Mouse (Mus musculus) lung, embryonic 16.5 days (tissue): ENCODE results near the gene Klhl33. TPM values are rescaled to one million over a fixed set of nuclear protein-coding genes. Genes with fewer than 3 reads are reported as not detected.
"Not testable (repeated sequence)": the region's sequence is repeated elsewhere in the genome, so short reads cannot be mapped to it uniquely, and the experiment has no call there.

Experiments used
- ATAC-seq: fragments of 200-750 bp; cut with Nextera tagmentation; 2 replicates; pipeline ENCODE4 v1.8.0; 2017; ENCODE audit warnings: low read depth, mild to moderate bottlenecking, moderate library complexity
- H3K27ac ChIP-seq: fragments of 300-500 bp; sonication (generic); 2 replicates; pipeline ENCODE4 v1.5.1; 2014; ENCODE audit warnings: mild to moderate bottlenecking, control low read depth, low read length
- H3K27me3 ChIP-seq: fragments of 300-500 bp; sonication (generic); 2 replicates; pipeline ENCODE4 v1.6.1; 2014; ENCODE audit warnings: low read depth, low read length, mixed read lengths; ENCODE audit not compliant: control insufficient read depth, insufficient read depth
- H3K36me3 ChIP-seq: fragments of 300-500 bp; sonication (generic); 2 replicates; pipeline ENCODE4 v1.6.1; 2014; ENCODE audit warnings: low read length; ENCODE audit not compliant: control insufficient read depth, insufficient read depth
- H3K4me1 ChIP-seq: fragments of 300-500 bp; sonication (generic); replicated peaks from 2 replicates; pipeline ENCODE4 v1.6.1; 2014; ENCODE audit warnings: low read length, mixed read lengths; ENCODE audit not compliant: control insufficient read depth, insufficient read depth
- H3K4me2 ChIP-seq: fragments of 300-500 bp; sonication (generic); 2 replicates; pipeline ENCODE4 v1.6.1; 2014; ENCODE audit warnings: low read depth, low read length, control low read depth
- H3K4me3 ChIP-seq: fragments of 300-500 bp; sonication (generic); 2 replicates; pipeline ENCODE4 v1.5.1; 2014; ENCODE audit warnings: mild to moderate bottlenecking, low read length, control low read depth
- H3K9ac ChIP-seq: fragments of 300-500 bp; sonication (generic); 2 replicates; pipeline ENCODE4 v1.6.1; 2014; ENCODE audit warnings: low read length, control low read depth
- H3K9me3 ChIP-seq: fragments of 300-500 bp; sonication (generic); 2 replicates; pipeline ENCODE4 v1.6.1; 2016; ENCODE audit warnings: low read length; ENCODE audit not compliant: control insufficient read depth
- WGBS: fragments of 180-500 bp; shearing (Covaris S2); extraction: QIAGEN DNeasy Blood & Tissue Kit; methylation state at CpG from one replicate; pipeline ENCODE4 v1.1.7; 2014; 5-methylcytosine and 5-hydroxymethylcytosine counted together
- polyA plus RNA-seq: library from polyadenylated mRNA; unstranded; fragments of >200 nt; fragmentation: Nextera tagmentation; extraction: Ambion mirVana; gene quantifications from 2 replicates; pipeline ENCODE4 v1.2.1, GENCODE M21; 2015

Klhl33 gene
- polyA plus RNA-seq, 1 experiment from 2014 or later = 0.59 TPM

GRCm38 (mm10) chr14:50908126-50908525 is 10.8 kb upstream of the Klhl33 start:
- H3K9me3 ChIP-seq = no peaks in the 10 kb centered on the region
- H3K27ac ChIP-seq = no peak overlapping the region
- peaks cover 7% of the 10 kb centered on the region; the same call in 1 of the 2 replicates for H3K4me1 ChIP-seq
- no peak overlapping the region for H3K4me3 ChIP-seq
- H3K9ac ChIP-seq = no peak overlapping the region
- 46% methylated on average over 4 of the region's 4 CpGs for WGBS
- no peaks in the 10 kb centered on the region for H3K27me3 ChIP-seq
- H3K36me3 ChIP-seq = peaks cover 4% of the 10 kb centered on the region; the same call in 1 of the 2 replicates
- no peak for ATAC-seq
- no peak overlapping the region for H3K4me2 ChIP-seq

DNA sequence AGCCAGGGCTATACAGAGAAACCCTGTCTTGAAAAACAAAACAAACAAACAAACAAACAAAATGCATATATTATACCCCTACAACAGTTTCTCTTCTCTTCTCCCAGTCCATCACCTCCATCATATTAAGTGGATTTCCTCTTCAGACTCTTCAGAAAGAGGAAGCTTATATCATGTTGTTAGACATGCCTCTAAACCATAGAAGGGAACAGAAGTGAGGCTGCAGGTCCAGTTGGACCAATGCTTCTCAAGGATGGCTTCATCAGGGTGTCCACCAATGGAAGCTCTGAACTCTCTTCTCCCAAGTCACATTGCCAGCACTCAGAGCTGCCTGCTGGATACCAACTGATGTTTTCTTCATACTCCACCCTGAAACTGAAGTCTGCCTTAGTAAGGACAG is 8.0 kb upstream of the Klhl33 start:
- H3K9me3 ChIP-seq, H3K4me3 ChIP-seq, H3K4me2 ChIP-seq, ATAC-seq, H3K36me3 ChIP-seq, H3K4me1 ChIP-seq, H3K27ac ChIP-seq, H3K9ac ChIP-seq, H3K27me3 ChIP-seq: not testable (repeated sequence)

DNA sequence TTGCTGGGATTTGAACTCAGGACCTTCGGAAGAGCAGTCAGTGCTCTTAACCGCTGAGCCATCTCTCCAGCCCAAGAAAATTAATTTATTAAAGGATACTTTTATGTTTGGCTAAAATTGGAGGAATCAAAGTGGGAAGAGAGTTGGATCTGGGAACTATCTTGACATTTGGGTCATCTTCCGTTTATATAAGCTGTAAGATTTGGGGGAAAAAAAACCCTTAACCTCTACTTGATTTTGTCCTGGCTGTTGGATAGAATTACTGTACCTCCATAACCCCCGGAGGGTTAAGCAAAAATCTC is 7.5 kb upstream of the Klhl33 start:
- no peaks in the 10 kb centered on the region for H3K9me3 ChIP-seq
- no peak overlapping the region for H3K9ac ChIP-seq
- H3K4me1 ChIP-seq = peaks cover 7% of the 10 kb centered on the region; the same call in 1 of the 2 replicates
- H3K36me3 ChIP-seq = no peaks in the 10 kb centered on the region
- H3K27ac ChIP-seq = no peak overlapping the region
- H3K4me3 ChIP-seq = no peak overlapping the region
- H3K4me2 ChIP-seq = no peak overlapping the region
- no peaks in the 10 kb centered on the region for H3K27me3 ChIP-seq
- WGBS = 85% methylated on average over 4 of the region's 4 CpGs
- ATAC-seq = no peak

DNA sequence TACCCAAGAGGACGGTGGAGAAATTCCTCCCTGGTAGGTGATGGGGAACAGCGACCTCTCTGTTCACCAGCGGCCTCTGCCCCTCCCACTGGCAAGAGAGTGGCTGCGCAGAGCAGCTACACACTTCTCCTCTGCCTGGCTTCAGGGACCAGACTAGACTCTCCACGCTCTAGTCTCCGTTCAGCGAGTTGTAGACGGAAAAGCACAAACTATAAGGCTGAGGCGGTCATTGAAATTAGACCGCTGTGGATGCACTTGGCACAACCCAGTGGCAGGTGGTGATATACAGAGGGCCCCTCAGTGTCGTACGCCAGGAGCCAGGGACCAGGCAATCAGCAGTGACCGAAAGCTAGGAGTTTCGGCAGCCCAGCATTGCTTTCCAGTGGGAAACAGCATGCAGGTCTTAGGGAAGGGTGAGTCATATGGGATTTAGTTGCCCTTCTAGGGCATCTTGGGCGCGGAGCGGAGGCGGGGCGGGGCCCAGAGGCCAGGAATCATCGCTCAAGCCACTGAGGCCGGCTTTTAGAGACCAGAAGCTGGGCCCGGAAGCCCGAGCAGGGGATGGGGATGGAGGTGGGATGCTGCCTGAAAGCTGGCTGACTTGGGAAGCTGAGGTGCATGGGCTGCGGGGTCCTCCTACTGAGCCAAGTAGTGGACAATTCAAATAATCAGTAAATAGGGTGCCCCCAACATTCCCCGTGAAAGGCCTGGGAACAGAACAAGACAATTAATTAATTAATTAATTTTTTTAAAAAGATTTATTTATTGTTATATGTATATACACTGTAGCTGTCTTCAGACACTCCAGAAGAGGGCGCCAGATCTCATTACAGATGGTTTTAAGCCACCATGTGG is 6.9 kb upstream of the Klhl33 start:
- Histone ChIP-seq H3K4me1 (peaks cover 7% of the 10 kb centered on the region; the same call in 1 of the 2 replicates), H3K27me3 (no peaks in the 10 kb centered on the region), H3K9me3 (no peaks in the 10 kb centered on the region), H3K9ac (peak overlapping the region; percentile 62), H3K4me3 (peak overlapping the region; percentile 49), H3K36me3 (no peaks in the 10 kb centered on the region), H3K27ac (no peak overlapping the region), H3K4me2 (peak overlapping the region; percentile 80)
- ATAC-seq = peak; percentile 83
- 4% methylated on average over 26 of the region's 26 CpGs for WGBS

GRCm38 (mm10) chr14:50897992-50898391 is 685 bp upstream of the Klhl33 start:
- not testable (repeated sequence) for H3K9ac ChIP-seq, H3K27me3 ChIP-seq, H3K4me3 ChIP-seq, ATAC-seq, H3K9me3 ChIP-seq, H3K4me2 ChIP-seq, H3K4me1 ChIP-seq, H3K27ac ChIP-seq, H3K36me3 ChIP-seq
- 82% methylated on average over 2 of the region's 2 CpGs for WGBS

GRCm38 (mm10) chr14:50896747-50897373 is 447 bp downstream of the Klhl33 start:
- H3K4me1 ChIP-seq = peaks cover 10% of the 10 kb centered on the region
- H3K9ac ChIP-seq = peak overlapping the region; percentile 70
- H3K36me3 ChIP-seq = no peaks in the 10 kb centered on the region
- H3K9me3 ChIP-seq = no peaks in the 10 kb centered on the region
- H3K4me3 ChIP-seq = peak overlapping the region; percentile 51
- peaks cover 3% of the 10 kb centered on the region; the same call in 1 of the 2 replicates for H3K27me3 ChIP-seq
- no peak; the same call in none of the 2 replicates for ATAC-seq
- peak overlapping the region; percentile 65 for H3K27ac ChIP-seq
- H3K4me2 ChIP-seq = peak overlapping the region; percentile 90
- WGBS = 14% methylated on average over 23 of the region's 23 CpGs

- Histone ChIP-seq H3K4me1 (peaks cover 10% of the 10 kb centered on the region), H3K27ac (peak overlapping the region; percentile 65), H3K9ac (peak overlapping the region; percentile 70), H3K27me3 (peaks cover 3% of the 10 kb centered on the region; the same call in 1 of the 2 replicates), H3K4me3 (peak overlapping the region; percentile 51), H3K9me3 (no peaks in the 10 kb centered on the region), H3K4me2 (peak overlapping the region; percentile 90), H3K36me3 (no peaks in the 10 kb centered on the region)
- WGBS = 12% methylated on average over 19 of the region's 19 CpGs
- ATAC-seq = peak; percentile 83
Observed at GRCm38 (mm10) chr14:50895985-50896746, 1.1 kb downstream of the Klhl33 start.

DNA sequence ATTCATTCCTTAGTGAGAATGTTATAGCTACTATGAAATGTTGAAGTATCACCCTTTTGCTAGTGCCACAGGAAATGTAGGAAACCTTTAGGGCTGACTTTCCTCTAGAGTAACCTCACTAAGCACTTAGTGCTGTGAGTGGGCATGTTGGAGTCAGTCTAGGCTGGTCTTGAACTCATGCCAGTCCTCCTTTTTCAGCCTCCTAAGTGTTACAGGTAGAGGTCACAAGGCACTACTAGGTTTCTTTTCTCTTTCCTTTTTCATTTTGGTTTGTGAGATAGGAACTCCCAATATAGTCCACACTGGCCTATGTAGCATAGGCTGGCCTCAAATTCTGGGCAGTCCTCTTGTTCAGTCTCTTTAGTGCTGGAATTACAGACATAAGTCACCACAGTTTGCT is 1.9 kb downstream of the Klhl33 start:
- Histone ChIP-seq H3K4me1 (peaks cover 10% of the 10 kb centered on the region), H3K9me3 (no peaks in the 10 kb centered on the region), H3K27me3 (peaks cover 3% of the 10 kb centered on the region; the same call in 1 of the 2 replicates), H3K9ac (no peak overlapping the region), H3K36me3 (no peaks in the 10 kb centered on the region), H3K4me3 (no peak overlapping the region), H3K4me2 (no peak overlapping the region), H3K27ac (no peak overlapping the region)
- no peak for ATAC-seq
